Mouse (Mus musculus) liver, postnatal 0 days (tissue): ENCODE results near the gene Stambp. TPM values are rescaled to one million over a fixed set of nuclear protein-coding genes. Genes with fewer than 3 reads are reported as not detected.
A peak's percentile ranks its signal among the peaks of the same experiment; 100 is the strongest.
"Not testable (repeated sequence)": the region's sequence is repeated elsewhere in the genome, so short reads cannot be mapped to it uniquely, and the experiment has no call there.

Experiments used
- ATAC-seq: fragments of 200-750 bp; cut with Nextera tagmentation; 2 replicates; pipeline ENCODE4 v1.8.0; 2017; ENCODE audit warnings: mild to moderate bottlenecking, moderate library complexity
- DNase-seq: peaks from one replicate; pipeline ENCODE4 v3.0.0-alpha.2; 2016
- H3K27ac ChIP-seq: fragments of 300-500 bp; sonication (generic); 2 replicates; pipeline ENCODE4 v1.5.1; 2014; ENCODE audit warnings: antibody characterized with exemption, moderate library complexity, mild to moderate bottlenecking, low read depth
- H3K27me3 ChIP-seq: fragments of 300-500 bp; sonication (generic); 2 replicates; pipeline ENCODE4 v1.6.1; 2014; ENCODE audit warnings: low read length, control low read depth, mixed read lengths; ENCODE audit not compliant: insufficient read depth
- H3K36me3 ChIP-seq: fragments of 300-500 bp; sonication (generic); replicated peaks from 2 replicates; pipeline ENCODE4 v1.6.1; 2014; ENCODE audit warnings: mild to moderate bottlenecking, control low read depth, low read length, moderate library complexity, mixed read lengths; ENCODE audit not compliant: insufficient read depth
- H3K4me1 ChIP-seq: fragments of 300-500 bp; sonication (generic); 2 replicates; pipeline ENCODE4 v1.6.1; 2014; ENCODE audit warnings: antibody characterized with exemption, mild to moderate bottlenecking, control low read depth; ENCODE audit not compliant: insufficient read depth
- H3K4me2 ChIP-seq: fragments of 300-500 bp; sonication (generic); 2 replicates; pipeline ENCODE4 v1.6.1; 2014; ENCODE audit warnings: low read depth, mild to moderate bottlenecking, low read length, moderate library complexity, mixed read lengths
- H3K4me3 ChIP-seq: fragments of 300-500 bp; sonication (generic); 2 replicates; pipeline ENCODE4 v1.5.1; 2014; ENCODE audit warnings: low read depth, low read length
- H3K9ac ChIP-seq: fragments of 300-500 bp; sonication (generic); replicated peaks from 2 replicates; pipeline ENCODE4 v1.6.1; 2014; ENCODE audit warnings: mild to moderate bottlenecking, moderate library complexity
- H3K9me3 ChIP-seq: fragments of 300-500 bp; sonication (generic); 2 replicates; pipeline ENCODE4 v1.6.1; 2016; ENCODE audit warnings: mild to moderate bottlenecking, control low read depth, low read length, mixed read lengths
- CTCF ChIP-seq: sonication (generic); IDR thresholded peaks from 2 replicates; pipeline ENCODE4 v1.5.1; 2016; ENCODE audit warnings: antibody characterized with exemption, low read depth
- EP300 ChIP-seq: IDR thresholded peaks from 2 replicates; pipeline ENCODE4 v1.6.1; 2016; ENCODE audit warnings: antibody characterized with exemption, low read depth, mild to moderate bottlenecking
- WGBS: fragments of 180-500 bp; shearing (Covaris S2); extraction: QIAGEN DNeasy Blood & Tissue Kit; methylation state at CpG from one replicate; pipeline ENCODE4 v1.1.7; 2014; ENCODE audit not compliant: insufficient replicate concordance; 5-methylcytosine and 5-hydroxymethylcytosine counted together
- polyA plus RNA-seq: library from polyadenylated mRNA; unstranded; fragments of >200 nt; fragmentation: Nextera tagmentation; extraction: Ambion mirVana; gene quantifications from 2 replicates; pipeline ENCODE4 v1.2.1, GENCODE M21; 2015

Stambp gene
- polyA plus RNA-seq, 1 experiment from 2014 or later = 9.1 TPM

DNA sequence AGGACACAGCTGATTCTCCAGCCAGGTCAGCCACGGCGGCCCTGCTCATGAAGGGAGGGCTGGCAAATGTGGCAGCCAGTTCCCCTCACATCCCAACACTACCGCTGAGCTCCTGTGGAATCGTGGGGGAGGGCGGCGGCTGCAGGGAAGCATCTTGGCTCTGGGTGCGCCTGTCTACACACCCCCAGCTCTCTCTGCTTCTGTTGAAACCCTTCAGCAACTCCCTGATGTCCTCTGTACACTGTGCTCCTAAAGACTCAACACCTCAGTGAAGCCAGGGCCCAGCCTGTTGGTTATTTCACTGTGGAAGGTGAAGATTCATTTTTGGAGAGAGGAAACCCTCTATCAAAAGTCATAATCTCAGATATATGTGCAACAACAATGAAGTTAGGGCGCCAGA is 19.5 kb upstream of the Stambp start:
- no peak overlapping the region for H3K9ac ChIP-seq
- H3K4me3 ChIP-seq = no peak overlapping the region
- H3K9me3 ChIP-seq = no peaks in the 10 kb centered on the region
- H3K4me1 ChIP-seq = no peaks in the 10 kb centered on the region
- 77% methylated on average over 8 of the region's 8 CpGs for WGBS
- 0 out of 2 replicates have a peak, but pooled peaks cover 2% of the 10 kb centered on the region for H3K27me3 ChIP-seq
- no peak overlapping the region for H3K4me2 ChIP-seq
- no peak overlapping the region for H3K27ac ChIP-seq
- DNase-seq = no peak
- no peaks in the 10 kb centered on the region for H3K36me3 ChIP-seq
- no peak for ATAC-seq
- no peak for TF ChIP-seq EP300
- no peak for TF ChIP-seq CTCF

DNA sequence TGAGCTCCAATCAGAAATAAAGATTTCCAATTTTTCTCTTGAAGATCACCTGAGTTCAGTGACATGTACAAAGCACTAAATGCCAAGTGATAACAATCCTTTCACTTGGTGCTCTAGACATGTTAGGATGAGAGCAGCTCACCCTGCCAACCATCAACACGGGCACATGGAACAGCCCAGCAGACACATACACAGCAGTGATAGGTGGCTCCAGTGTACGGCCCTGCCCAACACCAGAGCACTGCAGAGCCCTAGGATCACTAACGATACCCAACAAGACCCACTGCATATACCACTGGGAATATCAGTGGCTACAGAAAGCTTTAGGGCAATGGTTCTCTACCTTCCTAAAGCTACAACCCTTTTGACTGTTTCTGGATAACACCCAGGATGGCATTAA is 17.8 kb upstream of the Stambp start:
- Histone ChIP-seq H3K4me2 (no peak overlapping the region), H3K27me3 (0 out of 2 replicates have a peak, but pooled peaks cover 2% of the 10 kb centered on the region), H3K9ac (no peak overlapping the region), H3K27ac (no peak overlapping the region), H3K36me3 (no peaks in the 10 kb centered on the region), H3K4me3 (no peak overlapping the region), H3K4me1 (no peaks in the 10 kb centered on the region), H3K9me3 (no peaks in the 10 kb centered on the region)
- no peak for DNase-seq
- TF ChIP-seq EP300 = no peak
- no peak for TF ChIP-seq CTCF
- no peak for ATAC-seq
- 75% methylated on average over 3 of the region's 3 CpGs for WGBS

DNA sequence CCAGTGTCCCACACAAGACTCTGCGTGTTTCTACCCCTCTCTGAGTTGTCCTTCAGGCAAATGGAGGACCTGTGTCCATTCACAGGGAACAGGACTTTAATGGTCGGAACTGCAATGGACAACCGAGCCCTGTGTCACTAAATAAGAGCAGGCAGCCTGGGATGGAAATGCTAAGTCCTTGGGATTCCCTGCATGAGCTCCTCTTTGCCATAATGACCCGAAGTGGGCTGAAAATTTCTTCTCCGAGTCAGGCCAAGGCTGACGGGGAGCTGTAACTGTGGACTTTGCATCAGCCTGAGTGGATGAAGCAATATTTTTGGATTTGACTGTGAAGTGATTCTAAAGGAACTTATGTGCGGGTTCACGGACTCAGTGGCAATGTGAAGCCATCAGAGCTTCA is 14.7 kb upstream of the Stambp start:
- H3K27me3 ChIP-seq = not testable (repeated sequence)
- WGBS = 67% methylated on average over 8 of the region's 8 CpGs

DNA sequence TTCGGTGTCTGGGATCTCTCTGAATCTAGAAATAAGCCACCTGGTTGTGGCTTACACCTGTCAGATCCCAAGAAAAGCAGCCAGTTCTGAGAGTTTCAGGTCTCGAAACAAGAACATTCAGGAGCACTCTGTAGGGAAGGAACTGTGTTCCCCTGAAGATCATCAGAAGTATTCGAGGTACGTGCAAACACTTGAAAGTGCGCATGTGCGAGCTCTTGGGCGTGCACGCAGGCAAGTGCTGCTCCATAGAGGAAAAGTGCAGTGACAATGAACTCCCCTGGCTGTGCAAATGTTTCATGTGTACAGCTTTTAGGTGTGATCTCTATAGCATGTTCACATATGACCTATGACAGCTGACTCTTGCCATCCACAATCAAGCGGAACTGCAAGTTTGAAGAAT is 12.8 kb upstream of the Stambp start:
- not testable (repeated sequence) for H3K27ac ChIP-seq, H3K9me3 ChIP-seq, H3K4me3 ChIP-seq, H3K4me1 ChIP-seq, DNase-seq, H3K27me3 ChIP-seq, H3K36me3 ChIP-seq, H3K9ac ChIP-seq, H3K4me2 ChIP-seq, ATAC-seq
- 79% methylated on average over 9 of the region's 9 CpGs for whole genome bisulfite sequencing

More for the DNA sequence above, 14.7 kb upstream of the Stambp start:
- not testable (repeated sequence) for ATAC-seq, H3K4me3 ChIP-seq, H3K4me2 ChIP-seq, H3K36me3 ChIP-seq, H3K9me3 ChIP-seq, H3K4me1 ChIP-seq, H3K9ac ChIP-seq, H3K27ac ChIP-seq, DNase-seq

DNA sequence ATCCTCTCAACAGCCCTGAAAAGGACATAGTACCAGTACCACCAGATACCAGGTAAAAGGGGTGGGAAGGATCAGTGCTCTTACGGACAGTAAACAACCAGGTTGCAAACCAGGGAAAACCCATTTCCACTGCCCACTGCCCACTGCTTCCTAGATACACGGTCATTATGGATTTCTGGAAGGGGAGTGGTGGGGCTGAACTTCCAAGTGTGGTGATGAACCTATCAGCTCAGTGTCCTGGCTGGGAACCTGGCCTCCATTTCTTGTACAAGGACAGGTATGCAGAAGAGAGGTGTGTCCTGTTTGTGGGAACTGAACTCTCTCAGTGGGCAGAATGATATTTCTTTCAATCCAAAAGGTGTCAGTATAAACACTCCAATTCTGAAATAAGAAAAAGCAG is 11.1 kb upstream of the Stambp start:
- Histone ChIP-seq H3K9me3 (no peaks in the 10 kb centered on the region), H3K27me3 (no peaks in the 10 kb centered on the region; the same call in 1 of the 2 replicates), H3K4me3 (no peak overlapping the region), H3K36me3 (no peaks in the 10 kb centered on the region), H3K9ac (no peak overlapping the region), H3K4me2 (no peak overlapping the region), H3K4me1 (no peaks in the 10 kb centered on the region), H3K27ac (no peak overlapping the region)
- 55% methylated on average over 2 of the region's 2 CpGs for WGBS
- DNase-seq = no peak
- ATAC-seq = no peak
- TF ChIP-seq EP300 = no peak
- no peak for TF ChIP-seq CTCF

DNA sequence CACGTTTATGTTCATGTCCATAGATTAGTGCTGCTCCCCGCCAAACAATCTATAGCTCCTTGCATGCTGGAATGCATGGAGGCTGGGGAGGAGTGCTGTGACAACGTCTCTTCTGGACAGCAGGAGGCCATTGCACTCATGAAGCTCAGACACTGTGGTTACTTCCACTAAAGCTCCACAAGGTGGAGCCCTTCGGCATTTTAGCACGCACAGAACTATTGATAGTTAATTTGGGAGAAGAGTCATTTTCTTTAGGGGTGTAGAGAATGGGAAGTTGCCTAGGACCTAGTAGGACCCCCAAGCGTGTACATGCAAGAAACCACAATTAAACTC is 10.4 kb upstream of the Stambp start:
- 2% methylated on average over 6 of the region's 6 CpGs for WGBS
- Histone ChIP-seq H3K9me3 (no peaks in the 10 kb centered on the region), H3K4me3 (no peak overlapping the region), H3K36me3 (no peaks in the 10 kb centered on the region), H3K27ac (no peak overlapping the region), H3K27me3 (no peaks in the 10 kb centered on the region; the same call in 1 of the 2 replicates), H3K4me2 (no peak overlapping the region), H3K9ac (no peak overlapping the region), H3K4me1 (no peaks in the 10 kb centered on the region)
- TF ChIP-seq EP300 (no peak), CTCF (peak; percentile 83)
- ATAC-seq (no peak), DNase-seq (peak; percentile 34)
